Mouse (Mus musculus) testis, adult 2 months (tissue): Measurements from ENCODE around the gene Hist1h2bj. TPM values are rescaled to one million over a fixed set of nuclear protein-coding genes. Genes with fewer than 3 reads are reported as not detected.
"Not testable (repeated sequence)": the region's sequence is repeated elsewhere in the genome, so short reads cannot be mapped to it uniquely, and the experiment has no call there.

Source experiments
- H3K27ac ChIP-seq: fragments of 200-500 bp; 2 replicates; pipeline ENCODE4 v1.5.1; 2012; ENCODE audit warnings: low read depth, low read length; ENCODE audit not compliant: control insufficient read depth, insufficient read depth
- H3K27me3 ChIP-seq: fragments of 200-500 bp; 2 replicates; pipeline ENCODE4 v1.6.1; 2012; ENCODE audit warnings: mild to moderate bottlenecking, low read length, moderate library complexity; ENCODE audit not compliant: control insufficient read depth, insufficient read depth
- H3K36me3 ChIP-seq: fragments of 200-500 bp; 2 replicates; pipeline ENCODE4 v1.6.1; 2012; ENCODE audit warnings: mild to moderate bottlenecking, low read length; ENCODE audit not compliant: control insufficient read depth, insufficient read depth
- H3K4me1 ChIP-seq: fragments of 200-500 bp; 2 replicates; pipeline ENCODE4 v1.6.1; 2012; ENCODE audit warnings: low read length; ENCODE audit not compliant: control insufficient read depth, insufficient read depth
- H3K4me3 ChIP-seq: fragments of 200-500 bp; 2 replicates; pipeline ENCODE4 v1.5.1; 2012; ENCODE audit warnings: low read depth, mild to moderate bottlenecking, low read length, moderate library complexity, mixed read lengths; ENCODE audit not compliant: control insufficient read depth
- CTCF ChIP-seq: fragments of 200-500 bp; IDR thresholded peaks from 2 replicates; pipeline ENCODE4 v1.5.1; 2012; ENCODE audit warnings: low read depth, mild to moderate bottlenecking, inconsistent platforms, low read length, moderate library complexity; ENCODE audit not compliant: control insufficient read depth, insufficient read depth, insufficient replicate concordance
- POLR2A ChIP-seq: fragments of 200-500 bp; IDR thresholded peaks from 2 replicates; pipeline ENCODE4 v1.6.1; 2012; ENCODE audit warnings: low read depth, mild to moderate bottlenecking, inconsistent platforms, low read length, moderate library complexity; ENCODE audit not compliant: control insufficient read depth
- polyA plus RNA-seq: library from polyadenylated mRNA; depleted of rRNA; stranded (reverse); fragments of >200 nt; gene quantifications from 2 replicates; pipeline ENCODE4 v1.2.3, GENCODE M21; 2012

The Hist1h2bj gene
- polyA plus RNA-seq, 1 experiment: 7.9 TPM

GRCm38 (mm10) chr13:22029928-22030327 is 13.1 kb upstream of the Hist1h2bj start:
- Histone ChIP-seq H3K4me1 (peaks cover 6% of the 10 kb centered on the region), H3K27me3 (no peaks in the 10 kb centered on the region), H3K27ac (no peak overlapping the region), H3K36me3 (no peaks in the 10 kb centered on the region), H3K4me3 (no peak overlapping the region)
- TF ChIP-seq POLR2A (no peak), CTCF (no peak)

- TF ChIP-seq CTCF (no peak), POLR2A (no peak)
- no peaks in the 10 kb centered on the region for H3K27me3 ChIP-seq
- no peak overlapping the region for H3K4me3 ChIP-seq
These were observed 12.5 kb upstream of the Hist1h2bj start for GRCm38 (mm10) chr13:22030493-22030892.

GRCm38 (mm10) chr13:22033741-22034442 is 9.1 kb upstream of the Hist1h2bj start:
- Histone ChIP-seq H3K4me3 (no peak overlapping the region), H3K27me3 (no peaks in the 10 kb centered on the region), H3K36me3 (no peaks in the 10 kb centered on the region), H3K4me1 (peaks cover 4% of the 10 kb centered on the region), H3K27ac (no peak overlapping the region)
- TF ChIP-seq POLR2A (no peak), CTCF (no peak)

More at GRCm38 (mm10) chr13:22030493-22030892, 12.5 kb upstream of the Hist1h2bj start:
- Histone ChIP-seq H3K27ac (no peak overlapping the region), H3K36me3 (no peaks in the 10 kb centered on the region), H3K4me1 (peaks cover 6% of the 10 kb centered on the region)

GRCm38 (mm10) chr13:22034443-22035266 is 8.4 kb upstream of the Hist1h2bj start:
- Histone ChIP-seq H3K27ac (0 out of 2 replicates have a peak overlapping the region, but pooled peaks have one; percentile 58), H3K36me3 (no peaks in the 10 kb centered on the region), H3K4me1 (peaks cover 4% of the 10 kb centered on the region), H3K4me3 (peak overlapping the region; percentile 42), H3K27me3 (no peaks in the 10 kb centered on the region)
- TF ChIP-seq CTCF (no peak), POLR2A (no peak)

- H3K4me1 ChIP-seq: not testable (repeated sequence)
- peak within 1 kb of the TSS; percentile 59 for H3K4me3 ChIP-seq
These were observed 7.5 kb upstream of the Hist1h2bj start, which contains the start of the genes Hist1h2ah and Hist1h2bk for GRCm38 (mm10) chr13:22035267-22036148. Gene Hist1h2ah, minus strand, starts transcription at chr13:22035568. Gene Hist1h2bk, plus strand, starts transcription at chr13:22035870.

GRCm38 (mm10) chr13:22036149-22036956 is 6.7 kb upstream of the Hist1h2bj start:
- Histone ChIP-seq H3K27me3 (no peaks in the 10 kb centered on the region), H3K4me1 (peaks cover 4% of the 10 kb centered on the region), H3K4me3 (peak overlapping the region; percentile 18; the same call in 1 of the 2 replicates), H3K36me3 (no peaks in the 10 kb centered on the region), H3K27ac (peak overlapping the region; percentile 53; the same call in 1 of the 2 replicates)
- TF ChIP-seq CTCF (no peak), POLR2A (no peak)

More at GRCm38 (mm10) chr13:22035267-22036148, 7.5 kb upstream of the Hist1h2bj start, which contains the start of the genes Hist1h2ah and Hist1h2bk:
- not testable (repeated sequence) for H3K36me3 ChIP-seq, H3K27me3 ChIP-seq
- H3K27ac ChIP-seq: peak within 1 kb of the TSS; percentile 58
